Mouse (Mus musculus) thymus, postnatal 4 days (tissue): ENCODE results near the gene Dnajb4.
"Not testable (repeated sequence)": the region's sequence is repeated elsewhere in the genome, so short reads cannot be mapped to it uniquely, and the experiment has no call there.

ENCODE experiments used
- DNase-seq: peaks from one replicate; pipeline ENCODE4 v3.0.0; 2021

Gene Dnajb4

GRCm38 (mm10) chr3:152142989-152143695, 67.0 kb downstream of the Dnajb4 start:
- DNase-seq: no peak

DNA sequence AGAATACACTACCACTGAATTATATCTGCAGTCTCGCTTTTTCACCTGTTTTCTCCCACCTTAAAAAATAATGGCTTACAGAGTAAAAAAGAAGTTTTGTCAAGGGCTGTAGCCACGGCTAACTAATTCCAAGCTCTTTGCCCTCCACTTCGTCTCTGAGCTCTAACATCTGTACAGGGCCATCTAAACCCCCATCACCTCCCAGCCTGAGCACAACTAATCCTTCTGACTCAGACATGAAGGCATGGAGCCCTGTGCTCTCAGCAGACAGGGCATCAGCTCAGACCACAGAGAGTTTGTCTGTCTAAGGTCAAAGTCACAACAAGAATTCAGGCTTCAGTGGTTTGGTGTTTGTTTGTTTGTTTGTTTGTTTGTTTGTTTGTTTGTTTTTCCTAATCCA, 68.0 kb downstream of the Dnajb4 start:
- DNase-seq: no peak

GRCm38 (mm10) chr3:152139308-152139707, 70.8 kb downstream of the Dnajb4 start:
- DNase-seq: not testable (repeated sequence)

DNA sequence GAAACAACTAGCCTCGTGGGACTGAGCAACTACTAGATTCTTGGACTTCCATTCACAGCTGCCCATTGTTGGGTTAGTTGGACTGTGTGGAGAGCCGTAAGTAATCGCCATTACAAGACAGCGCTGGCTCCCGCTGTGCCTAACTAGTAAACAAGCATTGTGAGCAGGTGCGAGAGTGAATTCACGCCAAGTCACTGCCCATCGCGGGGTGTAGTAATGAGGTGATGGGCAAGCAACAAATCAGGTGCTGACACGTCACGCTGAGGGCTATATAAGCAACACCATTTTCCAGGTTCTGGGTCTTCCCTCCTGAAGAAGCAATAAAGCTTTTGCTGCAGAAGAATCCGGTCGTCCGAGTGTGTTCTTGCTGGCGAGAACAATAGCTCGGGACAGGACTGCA, 74.0 kb downstream of the Dnajb4 start:
- DNase-seq: not testable (repeated sequence)

DNA sequence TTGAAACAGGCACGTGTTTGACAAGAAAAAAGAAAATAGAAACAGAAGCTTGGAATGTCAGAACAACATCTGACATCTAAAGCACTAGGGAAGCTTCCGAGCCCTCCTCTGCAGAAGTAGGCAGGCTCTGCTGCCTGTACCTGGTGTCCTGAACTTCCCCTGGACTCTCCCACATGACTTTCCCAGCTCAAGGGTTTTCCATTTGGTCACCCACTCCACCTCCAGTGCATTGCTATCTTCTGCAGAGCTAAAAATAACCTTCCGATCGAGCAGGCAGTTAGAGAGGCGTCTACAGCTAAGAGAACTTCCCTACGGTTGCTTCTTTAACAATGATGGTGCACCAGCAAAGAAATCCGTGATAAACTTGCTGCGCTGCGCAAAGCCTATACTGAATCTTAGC, 76.5 kb downstream of the Dnajb4 start:
- no peak for DNase-seq

- DNase-seq: no peak
Measured at GRCm38 (mm10) chr3:152130963-152131362, 79.1 kb downstream of the Dnajb4 start.

GRCm38 (mm10) chr3:152129426-152129825, 80.7 kb downstream of the Dnajb4 start:
- not testable (repeated sequence) for DNase-seq

- DNase-seq: no peak
Measured at GRCm38 (mm10) chr3:152128631-152129030, 81.5 kb downstream of the Dnajb4 start.
